Mouse (Mus musculus) bone marrow macrophage, adult 2 months (primary cell): Measurements from ENCODE around the gene Dbil5.

Experiments used
- CTCF ChIP-seq: IDR thresholded peaks from 2 replicates; pipeline ENCODE4 v1.5.1; 2012; ENCODE audit warnings: low read depth, mild to moderate bottlenecking, low read length, moderate library complexity
- POLR2A ChIP-seq: IDR thresholded peaks from 2 replicates; pipeline ENCODE4 v1.6.1; 2012; ENCODE audit warnings: mild to moderate bottlenecking, low read depth, low read length, borderline replicate concordance

- TF ChIP-seq POLR2A = peak; percentile 54; the same call in 1 of the 2 replicates
- TF ChIP-seq CTCF = no peak; the same call in 1 of the 2 replicates
Observed at GRCm38 (mm10) chr11:76179495-76180145, 37.8 kb upstream of the Dbil5 start, which contains the start of the genes Vps53 and Fam57a.
